Mouse (Mus musculus): ENCODE results near the gene Fgfr2. TPM values are rescaled to one million over a fixed set of nuclear protein-coding genes. Genes with fewer than 3 reads are reported as not detected.

The Fgfr2 gene
- polyA plus RNA-seq, 1 experiment from 2014 or later: 123 TPM

DNA sequence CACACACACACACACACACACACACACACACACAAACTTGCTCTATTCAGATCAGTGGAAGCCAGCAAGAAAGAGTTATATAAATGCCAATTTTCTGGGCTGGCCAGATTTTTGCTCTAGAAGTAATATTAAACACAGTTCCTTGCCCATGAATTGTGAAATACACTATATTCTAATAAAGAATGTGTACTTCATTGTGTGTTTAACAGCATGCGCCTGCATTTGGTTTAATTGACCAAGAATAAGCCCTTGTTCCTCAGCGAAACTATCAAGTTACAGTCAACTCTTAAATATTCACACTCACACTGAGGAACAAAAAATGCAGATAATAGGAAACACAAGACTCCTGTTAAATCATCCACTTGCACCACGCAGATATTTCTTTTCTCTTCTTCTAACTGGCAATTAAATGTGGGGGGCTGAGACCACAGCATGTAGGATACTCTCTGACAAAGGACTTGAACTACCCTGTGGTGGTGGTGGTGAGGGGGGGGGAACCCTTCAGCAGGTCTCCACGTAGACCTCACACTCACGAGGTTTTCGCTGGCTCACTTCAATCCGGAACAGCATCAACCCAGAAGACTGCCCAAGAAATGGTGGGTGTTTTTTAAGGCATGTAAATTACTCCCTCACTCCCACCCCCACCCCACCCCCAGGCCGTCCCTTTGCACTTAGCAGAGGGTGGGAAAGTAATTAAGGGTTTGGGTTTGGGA is 2865.0 kb downstream of the Fgfr2 start:
- H3K27ac ChIP-seq: peak overlapping the region; percentile 73
- peaks cover 5% of the 10 kb centered on the region for H3K27me3 ChIP-seq
- H3K9ac ChIP-seq: peak overlapping the region; percentile 31; the same call in 1 of the 2 replicates
- peaks cover 35% of the 10 kb centered on the region for H3K36me3 ChIP-seq
- H3K4me2 ChIP-seq (replicated peaks): peak overlapping the region; percentile 77
- no peaks in the 10 kb centered on the region for H3K9me3 ChIP-seq
- peaks cover 98% of the 10 kb centered on the region for H3K4me1 ChIP-seq
- ATAC-seq (ENCODE audit: low FRiP score, low read depth): no peak
- WGBS: 8% methylated on average over 8 of the region's 8 CpGs
- peak overlapping the region; percentile 74 for H3K4me3 ChIP-seq

DNA sequence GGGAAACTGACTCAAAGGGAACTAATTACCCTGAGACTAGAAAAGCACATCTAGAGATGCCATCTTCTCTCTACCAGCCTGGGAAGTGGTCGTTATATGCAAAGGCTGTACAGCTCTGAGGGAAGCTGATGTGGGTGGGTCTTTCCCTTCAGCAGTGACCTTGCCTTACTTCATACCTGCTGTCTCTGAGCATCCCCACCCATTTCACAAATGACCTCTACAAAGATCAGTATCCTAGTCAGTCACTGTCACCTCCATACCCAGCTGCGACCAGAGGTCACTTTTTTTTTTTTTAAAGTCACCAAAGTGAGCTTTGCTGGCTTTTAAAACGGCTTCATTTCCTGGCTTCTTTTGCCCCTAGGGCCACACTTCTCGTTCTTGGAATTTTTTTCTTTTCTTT is 2869.9 kb downstream of the Fgfr2 start:
- no peak overlapping the region for H3K4me3 ChIP-seq
- no peaks in the 10 kb centered on the region for H3K27me3 ChIP-seq
- peak overlapping the region; percentile 28; the same call in 1 of the 2 replicates for H3K4me2 ChIP-seq (replicated peaks)
- H3K4me1 ChIP-seq: peaks cover 98% of the 10 kb centered on the region
- 34% methylated on average over 4 of the region's 4 CpGs for WGBS
- peaks cover 29% of the 10 kb centered on the region for H3K36me3 ChIP-seq
- H3K9me3 ChIP-seq: no peaks in the 10 kb centered on the region
- H3K27ac ChIP-seq: no peak overlapping the region
- H3K9ac ChIP-seq: no peak overlapping the region
- no peak for ATAC-seq (ENCODE audit: low FRiP score, low read depth)

DNA sequence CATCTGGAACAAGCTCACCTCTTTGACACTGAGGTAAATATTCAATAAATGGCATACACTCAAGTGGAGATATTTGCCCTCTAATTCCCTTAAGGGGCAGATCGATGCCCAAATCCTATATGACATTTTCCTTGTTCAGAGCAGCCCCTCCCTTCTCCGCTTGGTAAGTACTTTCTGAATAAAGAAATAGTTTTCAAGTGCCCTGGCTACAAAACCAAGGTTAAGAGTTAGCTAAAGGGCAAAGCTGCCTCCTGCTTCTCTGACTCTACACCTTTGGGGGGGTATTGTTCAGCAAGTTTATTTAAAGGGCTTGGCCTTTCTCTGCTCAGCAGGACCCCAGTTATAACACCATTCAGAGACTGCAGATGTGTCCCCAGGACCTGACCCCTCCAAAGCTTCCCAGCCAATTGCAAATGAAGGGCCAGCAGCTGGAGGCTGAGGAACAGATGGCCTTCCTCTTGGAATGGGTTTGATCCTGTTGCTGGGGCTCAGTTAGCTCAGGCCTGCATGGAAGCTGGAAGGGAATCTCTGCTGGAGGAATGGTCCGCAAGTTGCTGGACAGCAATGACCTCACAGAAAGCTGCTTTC is 2871.1 kb downstream of the Fgfr2 start:
- 58% methylated on average over 3 of the region's 3 CpGs for WGBS
- peak overlapping the region; percentile 28 for H3K4me2 ChIP-seq (replicated peaks)
- H3K4me1 ChIP-seq: peaks cover 99% of the 10 kb centered on the region
- H3K36me3 ChIP-seq: peaks cover 29% of the 10 kb centered on the region
- no peak overlapping the region for H3K4me3 ChIP-seq
- no peak for ATAC-seq (ENCODE audit: low FRiP score, low read depth)
- H3K9me3 ChIP-seq: no peaks in the 10 kb centered on the region
- no peak overlapping the region for H3K27ac ChIP-seq
- 0 out of 2 replicates have a peak overlapping the region, but pooled peaks have one; percentile 31 for H3K9ac ChIP-seq
- no peaks in the 10 kb centered on the region for H3K27me3 ChIP-seq

DNA sequence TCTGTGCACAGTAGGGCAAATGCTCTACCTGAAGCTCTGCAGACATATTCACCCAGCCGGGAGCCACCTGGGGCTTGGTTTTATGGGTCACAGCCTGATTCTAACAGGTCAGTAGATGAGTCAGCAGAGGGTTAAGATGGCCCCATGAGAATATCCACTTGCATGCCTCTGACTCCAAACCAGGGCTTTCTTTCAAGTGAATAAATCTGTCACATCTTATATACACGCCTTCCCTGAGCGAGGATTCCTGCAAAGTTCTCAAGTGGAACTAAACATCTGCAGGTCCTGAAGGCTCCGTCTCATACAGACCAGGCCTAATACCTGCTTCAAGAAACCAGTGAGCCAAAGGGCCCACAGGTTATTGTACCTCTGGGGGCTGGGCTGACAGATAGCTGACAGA is 2872.2 kb downstream of the Fgfr2 start:
- Histone ChIP-seq H3K36me3 (peaks cover 26% of the 10 kb centered on the region), H3K9me3 (no peaks in the 10 kb centered on the region), H3K9ac (no peak overlapping the region; the same call in 1 of the 2 replicates), H3K4me1 (peaks cover 99% of the 10 kb centered on the region), H3K4me3 (no peak overlapping the region), H3K4me2 (replicated peaks) (peak overlapping the region; percentile 40), H3K27ac (no peak overlapping the region; the same call in 1 of the 2 replicates), H3K27me3 (no peaks in the 10 kb centered on the region)
- WGBS: 51% methylated on average over 4 of the region's 4 CpGs
- no peak for ATAC-seq (ENCODE audit: low FRiP score, low read depth)

DNA sequence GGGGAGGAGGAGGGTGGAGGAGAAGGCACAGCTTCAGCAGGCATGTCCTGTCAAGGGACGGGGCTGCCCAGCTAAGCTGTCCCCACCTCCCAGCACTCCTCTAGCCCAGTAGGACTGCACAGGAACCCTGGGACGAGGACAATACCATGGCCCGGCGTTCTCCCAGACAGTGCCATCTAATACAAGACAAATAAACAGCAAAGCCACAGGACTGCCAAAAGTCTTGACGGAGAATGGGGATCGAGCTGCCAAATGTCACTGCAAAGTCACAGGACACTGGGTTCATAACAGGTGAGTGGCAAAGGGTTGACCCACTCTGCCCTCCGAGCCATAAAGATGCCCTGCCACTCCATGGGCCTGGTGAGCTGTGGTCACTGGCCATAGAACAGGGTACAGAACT is 2874.7 kb downstream of the Fgfr2 start:
- peak overlapping the region; percentile 27; the same call in 1 of the 2 replicates for H3K4me2 ChIP-seq (replicated peaks)
- peaks cover 100% of the 10 kb centered on the region for H3K4me1 ChIP-seq

DNA sequence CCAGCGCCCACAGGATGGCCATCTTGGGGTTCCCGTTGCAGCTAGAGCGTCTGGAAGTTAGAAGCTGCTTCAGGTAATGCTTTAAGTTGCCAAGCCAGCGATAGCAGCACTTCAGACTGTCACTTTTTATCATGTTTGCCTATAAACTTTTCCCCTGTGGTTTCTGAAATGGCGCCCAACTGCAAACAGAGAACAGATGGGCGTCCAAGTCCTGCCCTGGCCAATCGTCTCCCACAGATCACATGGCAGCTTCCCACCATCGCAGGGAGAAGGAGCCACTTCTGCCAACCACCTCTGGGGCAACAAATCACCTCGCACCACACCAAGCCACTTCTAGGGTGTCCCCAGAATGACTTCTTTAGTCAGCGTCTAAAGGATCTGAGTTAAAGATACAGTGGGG is 2875.3 kb downstream of the Fgfr2 start:
- Histone ChIP-seq H3K9ac (no peak overlapping the region), H3K4me1 (peaks cover 97% of the 10 kb centered on the region), H3K4me2 (replicated peaks) (peak overlapping the region; percentile 27; the same call in 1 of the 2 replicates), H3K27me3 (no peaks in the 10 kb centered on the region), H3K4me3 (no peak overlapping the region), H3K27ac (no peak overlapping the region), H3K36me3 (peaks cover 12% of the 10 kb centered on the region; the same call in 1 of the 2 replicates), H3K9me3 (no peaks in the 10 kb centered on the region)
- ATAC-seq (ENCODE audit: low FRiP score, low read depth): no peak
- 56% methylated on average over 10 of the region's 10 CpGs for WGBS

More for the DNA sequence above, 2874.7 kb downstream of the Fgfr2 start:
- Histone ChIP-seq H3K9me3 (no peaks in the 10 kb centered on the region), H3K27ac (no peak overlapping the region), H3K27me3 (no peaks in the 10 kb centered on the region), H3K36me3 (peaks cover 16% of the 10 kb centered on the region), H3K9ac (no peak overlapping the region), H3K4me3 (no peak overlapping the region)
- WGBS: 80% methylated on average over 7 of the region's 7 CpGs
- no peak for ATAC-seq (ENCODE audit: low FRiP score, low read depth)

DNA sequence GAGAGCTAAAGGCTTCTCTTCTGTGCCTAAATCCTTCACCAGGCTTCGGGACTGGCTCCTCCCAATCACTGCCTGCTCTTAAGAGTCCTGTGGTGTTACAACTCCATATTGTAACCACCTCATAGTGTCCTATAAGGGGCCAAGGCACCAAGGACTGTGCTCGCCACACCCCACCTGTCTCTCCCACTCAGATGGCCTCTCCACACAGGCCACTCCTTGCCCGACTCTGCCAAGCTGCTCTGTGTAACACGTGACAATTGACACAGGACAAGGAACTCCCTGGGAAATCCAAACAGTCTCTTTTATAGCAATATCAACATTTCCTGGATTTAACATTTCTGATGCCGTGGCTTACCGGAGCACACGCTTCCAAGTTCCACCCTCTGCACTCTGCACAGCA is 2876.7 kb downstream of the Fgfr2 start:
- Histone ChIP-seq H3K27me3 (no peaks in the 10 kb centered on the region), H3K9me3 (no peaks in the 10 kb centered on the region), H3K9ac (no peak overlapping the region), H3K4me1 (peaks cover 92% of the 10 kb centered on the region), H3K27ac (no peak overlapping the region), H3K4me2 (replicated peaks) (no peak overlapping the region), H3K4me3 (no peak overlapping the region), H3K36me3 (peaks cover 9% of the 10 kb centered on the region; the same call in 1 of the 2 replicates)
- 73% methylated on average over 7 of the region's 7 CpGs for WGBS
- ATAC-seq (ENCODE audit: low FRiP score, low read depth): no peak

DNA sequence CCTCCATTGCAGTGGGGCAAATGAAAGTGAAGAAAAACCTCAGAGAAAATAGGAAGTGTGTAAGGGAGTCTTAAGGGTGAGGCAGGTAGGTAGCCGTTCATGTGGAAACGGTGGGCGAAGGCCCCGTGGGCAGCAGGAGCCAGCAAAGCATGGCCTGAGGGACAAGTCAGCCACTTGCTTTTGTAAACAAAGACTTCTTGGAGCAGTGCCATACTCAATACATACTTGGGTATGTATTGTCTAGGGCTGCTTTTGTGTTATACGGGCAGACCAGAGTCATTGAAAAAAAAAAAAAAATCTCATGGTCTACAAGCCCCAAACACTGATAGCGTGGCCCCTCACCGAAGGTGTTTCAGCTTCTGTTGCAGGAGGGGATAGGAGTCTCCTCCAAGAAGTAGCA is 2878.6 kb downstream of the Fgfr2 start:
- Histone ChIP-seq H3K27ac (no peak overlapping the region), H3K9ac (no peak overlapping the region), H3K4me3 (no peak overlapping the region), H3K4me1 (peaks cover 78% of the 10 kb centered on the region), H3K27me3 (no peaks in the 10 kb centered on the region), H3K36me3 (peaks cover 25% of the 10 kb centered on the region), H3K9me3 (no peaks in the 10 kb centered on the region), H3K4me2 (replicated peaks) (0 out of 2 replicates have a peak overlapping the region, but pooled peaks have one; percentile 1)
- no peak for ATAC-seq (ENCODE audit: low FRiP score, low read depth)
- 74% methylated on average over 7 of the region's 7 CpGs for WGBS

DNA sequence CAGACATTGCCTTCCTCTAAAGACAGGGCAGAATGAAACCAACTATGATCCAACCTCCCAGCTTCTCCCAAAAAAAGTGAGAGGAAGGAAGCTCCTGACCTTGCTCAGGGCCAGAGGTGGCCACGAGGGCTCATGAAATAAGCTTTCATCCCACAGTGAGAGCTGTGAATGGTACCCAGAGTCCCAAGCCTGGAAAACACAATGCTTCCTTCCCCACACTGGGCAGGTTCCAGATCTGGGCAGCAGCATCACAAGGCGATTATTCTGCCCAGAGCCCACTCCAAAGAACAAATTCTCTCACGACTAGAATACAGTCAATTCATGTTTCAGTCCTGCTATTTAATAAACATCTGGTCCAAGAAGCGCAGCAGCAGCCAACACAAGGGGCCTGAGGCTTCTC is 2879.3 kb downstream of the Fgfr2 start:
- Histone ChIP-seq H3K4me2 (replicated peaks) (0 out of 2 replicates have a peak overlapping the region, but pooled peaks have one; percentile 1), H3K4me3 (no peak overlapping the region), H3K27ac (no peak overlapping the region), H3K4me1 (peaks cover 77% of the 10 kb centered on the region), H3K27me3 (no peaks in the 10 kb centered on the region), H3K36me3 (peaks cover 32% of the 10 kb centered on the region), H3K9me3 (no peaks in the 10 kb centered on the region), H3K9ac (no peak overlapping the region)
- 60% methylated on average over 4 of the region's 4 CpGs for WGBS
- no peak for ATAC-seq (ENCODE audit: low FRiP score, low read depth)

DNA sequence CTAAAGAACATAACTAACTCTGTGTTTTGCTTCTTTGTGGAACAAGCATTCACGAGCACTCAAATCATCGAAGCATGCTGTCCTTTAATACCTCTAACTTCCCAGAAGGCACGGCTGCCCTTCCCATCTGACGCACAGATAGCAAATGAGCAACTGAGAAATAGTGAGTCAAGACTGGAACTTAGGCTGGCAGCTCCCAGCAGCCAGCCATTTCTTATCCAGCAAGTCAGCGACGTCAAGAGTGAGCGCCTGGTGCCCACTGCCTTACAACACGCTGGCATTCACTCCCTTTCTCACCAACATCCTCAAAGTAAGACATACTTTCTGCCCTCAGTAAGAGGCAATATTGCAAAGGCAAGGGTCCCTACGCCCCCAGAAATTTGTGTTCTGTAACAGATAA is 2883.0 kb downstream of the Fgfr2 start:
- Histone ChIP-seq H3K27me3 (no peaks in the 10 kb centered on the region), H3K27ac (no peak overlapping the region), H3K9me3 (no peaks in the 10 kb centered on the region), H3K4me1 (peaks cover 62% of the 10 kb centered on the region), H3K36me3 (peaks cover 39% of the 10 kb centered on the region), H3K4me2 (replicated peaks) (no peak overlapping the region), H3K9ac (no peak overlapping the region), H3K4me3 (no peak overlapping the region)
- WGBS: 88% methylated on average over 9 of the region's 9 CpGs
- ATAC-seq (ENCODE audit: low FRiP score, low read depth): no peak

DNA sequence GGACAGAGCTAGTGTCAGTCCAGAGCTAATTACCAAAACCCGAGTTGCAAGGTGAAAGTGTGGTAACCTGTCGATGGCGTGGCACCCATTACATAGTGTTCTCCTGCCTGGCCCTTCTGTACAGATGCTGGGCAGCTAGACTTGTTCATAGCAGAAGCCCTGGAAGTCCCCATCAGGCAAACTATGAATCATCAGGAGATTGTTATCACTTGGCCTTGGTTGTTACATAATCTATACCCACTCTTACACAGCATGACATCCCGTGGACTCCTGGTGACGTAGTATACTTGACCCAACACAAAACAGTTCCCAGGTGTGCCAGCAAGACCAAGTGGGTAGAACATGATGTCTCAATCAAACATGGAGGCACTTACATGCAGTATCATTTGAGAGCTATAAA is 2885.9 kb downstream of the Fgfr2 start:
- H3K27me3 ChIP-seq: no peaks in the 10 kb centered on the region
- WGBS: 74% methylated on average over 5 of the region's 5 CpGs
- H3K9ac ChIP-seq: no peak overlapping the region
- H3K9me3 ChIP-seq: no peaks in the 10 kb centered on the region
- ATAC-seq (ENCODE audit: low FRiP score, low read depth): no peak
- no peak overlapping the region for H3K4me3 ChIP-seq
- H3K27ac ChIP-seq: no peak overlapping the region
- peaks cover 63% of the 10 kb centered on the region for H3K4me1 ChIP-seq
- no peak overlapping the region for H3K4me2 ChIP-seq (replicated peaks)
- peaks cover 44% of the 10 kb centered on the region for H3K36me3 ChIP-seq

DNA sequence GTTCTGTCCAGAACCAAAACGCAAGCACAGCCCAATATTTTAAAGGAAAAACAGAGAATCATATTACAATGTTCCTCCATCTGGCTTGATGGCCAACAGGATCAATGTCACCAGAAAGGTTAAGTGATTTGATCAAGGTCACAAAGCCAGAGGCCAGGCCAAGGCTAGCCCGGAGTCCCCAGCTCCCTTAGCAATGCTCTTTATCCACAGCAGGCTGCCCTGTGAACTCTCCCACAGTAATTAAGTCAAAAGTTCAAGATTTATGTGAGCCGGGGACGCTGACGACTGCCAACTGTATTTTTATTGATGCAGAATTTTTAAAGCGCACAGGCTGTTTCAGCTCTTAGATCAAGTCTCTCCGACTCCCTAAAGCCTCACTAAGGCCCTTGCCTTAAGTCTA is 2889.4 kb downstream of the Fgfr2 start:
- 22% methylated on average over 7 of the region's 7 CpGs for WGBS
- Histone ChIP-seq H3K9me3 (no peaks in the 10 kb centered on the region), H3K4me1 (peaks cover 77% of the 10 kb centered on the region), H3K27me3 (no peaks in the 10 kb centered on the region), H3K36me3 (peaks cover 19% of the 10 kb centered on the region), H3K27ac (no peak overlapping the region), H3K4me3 (no peak overlapping the region), H3K9ac (no peak overlapping the region), H3K4me2 (replicated peaks) (0 out of 2 replicates have a peak overlapping the region, but pooled peaks have one; percentile 3)
- no peak for ATAC-seq (ENCODE audit: low FRiP score, low read depth)
